Mouse (Mus musculus): ENCODE results near the gene Ano2.

GRCm38 (mm10) chr6:126057706-126058105, 367.5 kb downstream of the Ano2 start:
- TF ChIP-seq MAX (IDR thresholded peaks at IDR 0.05; ENCODE audit: low read depth) (no peak), POLR2A (IDR thresholded peaks at IDR 0.05; ENCODE audit: insufficient read length, low read depth) (no peak), E2F4 (IDR thresholded peaks at IDR 0.05; ENCODE audit: insufficient read depth) (no peak), USF1 (IDR thresholded peaks at IDR 0.05; ENCODE audit: low read depth) (no peak), TCF12 (IDR thresholded peaks at IDR 0.05; ENCODE audit: insufficient read depth, poor library complexity, severe bottlenecking) (no peak), POLR2AphosphoS2 (IDR thresholded peaks at IDR 0.05; ENCODE audit: insufficient read length, low read depth) (no peak), MYOD1 (IDR thresholded peaks at IDR 0.05; ENCODE audit: control insufficient read depth in 1 of 3, insufficient read length in 2 of 3, low read depth in 2 of 3) (no peak), SRF (IDR thresholded peaks at IDR 0.05; ENCODE audit: control insufficient read depth, insufficient read length, low read depth) (no peak), CEBPB (IDR thresholded peaks at IDR 0.05; ENCODE audit: insufficient read depth, poor library complexity, severe bottlenecking) (no peak)

Data from myocyte (in vitro differentiated cells).